Mouse (Mus musculus): ENCODE measurements around the gene Gm42417.

The Gm42417 gene

DNA sequence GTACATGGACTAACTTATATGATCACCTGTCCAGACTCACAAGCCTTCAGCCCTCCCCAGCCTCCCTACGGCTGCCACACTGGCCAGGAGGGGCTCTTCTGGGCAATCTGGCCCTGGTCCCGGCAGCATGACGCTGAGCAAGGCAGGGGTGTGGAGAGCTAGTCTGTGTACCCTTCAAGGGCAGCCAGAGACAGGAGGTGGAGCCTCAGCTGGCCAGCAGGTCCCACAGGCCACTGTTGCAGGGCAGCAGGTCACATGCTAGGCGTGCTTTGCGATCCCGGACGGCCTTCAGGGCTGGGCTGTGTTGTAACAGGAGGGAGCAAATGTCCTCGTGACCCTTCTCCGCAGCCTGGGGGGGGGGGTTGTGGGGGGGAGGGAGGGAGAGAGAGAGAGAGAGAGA is at the start of gene Gm42417:
TSS of gene Gm42417 (minus strand) at position 244 of the 400 bp plus-strand sequence.
- DNase-seq, result peak; percentile 94

DNA sequence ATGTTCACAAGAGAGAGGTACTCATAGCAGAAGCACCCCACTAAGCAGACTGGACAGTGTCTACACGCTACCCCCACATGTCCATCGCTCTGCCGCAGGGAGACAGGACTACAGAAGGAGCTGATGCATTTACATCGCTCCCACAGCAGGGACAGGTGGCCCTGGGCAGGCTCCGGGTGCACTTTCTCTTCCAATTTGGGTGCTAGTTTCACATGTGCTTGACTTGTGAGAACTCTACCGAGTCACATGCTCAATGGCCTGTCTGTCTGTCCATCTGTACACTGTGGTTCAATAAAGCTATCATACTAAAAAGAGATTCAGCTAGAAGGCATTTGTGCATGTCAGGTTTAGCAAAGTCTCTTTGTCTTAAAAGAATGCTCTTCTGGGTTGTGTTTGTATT is 48.6 kb upstream of the Gm42417 start:
- DNase-seq, result no peak

- no peak for DNase-seq
Measured at GRCm38 (mm10) chr1:36586288-36586687, 47.1 kb upstream of the Gm42417 start.

DNA sequence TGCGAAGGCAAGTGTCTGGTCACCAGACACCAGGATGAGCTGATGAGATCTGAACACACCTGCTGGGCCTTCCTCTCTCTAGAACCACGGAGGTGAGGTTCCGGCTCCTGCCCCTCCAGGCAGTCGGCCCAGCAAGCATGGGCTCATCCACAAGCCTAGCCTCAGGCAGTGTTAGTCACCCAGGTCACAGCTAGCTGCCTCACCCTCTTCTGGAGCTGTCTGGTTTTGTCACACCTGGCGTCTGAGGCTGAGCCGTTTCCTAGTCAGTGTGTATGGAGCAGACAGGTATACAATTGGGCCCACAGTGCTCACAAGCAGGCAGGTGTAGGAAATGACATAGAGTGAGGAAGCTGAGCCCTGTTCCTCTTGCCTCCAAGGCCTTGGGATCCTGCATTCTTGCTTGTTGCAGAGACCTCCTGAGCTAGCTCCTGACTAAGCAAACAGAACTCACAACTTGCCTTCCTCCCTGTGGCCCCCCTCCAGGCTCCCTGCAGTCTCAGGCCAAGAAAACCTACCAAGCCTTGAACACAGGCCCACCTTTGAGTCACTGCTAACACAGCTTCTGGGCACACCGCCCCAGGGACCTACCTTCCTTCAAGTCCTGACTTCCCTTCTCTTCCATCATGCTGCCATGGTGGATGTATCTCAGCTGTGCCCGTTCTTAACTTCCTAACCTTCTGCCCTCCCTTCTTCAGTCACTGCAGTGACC is 44.3 kb upstream of the Gm42417 start:
- DNase-seq, result no peak

GRCm38 (mm10) chr1:36582211-36582610 is 43.0 kb upstream of the Gm42417 start:
- DNase-seq, result no peak

- no peak for DNase-seq
Measured at GRCm38 (mm10) chr1:36581260-36581659, 42.0 kb upstream of the Gm42417 start.

DNA sequence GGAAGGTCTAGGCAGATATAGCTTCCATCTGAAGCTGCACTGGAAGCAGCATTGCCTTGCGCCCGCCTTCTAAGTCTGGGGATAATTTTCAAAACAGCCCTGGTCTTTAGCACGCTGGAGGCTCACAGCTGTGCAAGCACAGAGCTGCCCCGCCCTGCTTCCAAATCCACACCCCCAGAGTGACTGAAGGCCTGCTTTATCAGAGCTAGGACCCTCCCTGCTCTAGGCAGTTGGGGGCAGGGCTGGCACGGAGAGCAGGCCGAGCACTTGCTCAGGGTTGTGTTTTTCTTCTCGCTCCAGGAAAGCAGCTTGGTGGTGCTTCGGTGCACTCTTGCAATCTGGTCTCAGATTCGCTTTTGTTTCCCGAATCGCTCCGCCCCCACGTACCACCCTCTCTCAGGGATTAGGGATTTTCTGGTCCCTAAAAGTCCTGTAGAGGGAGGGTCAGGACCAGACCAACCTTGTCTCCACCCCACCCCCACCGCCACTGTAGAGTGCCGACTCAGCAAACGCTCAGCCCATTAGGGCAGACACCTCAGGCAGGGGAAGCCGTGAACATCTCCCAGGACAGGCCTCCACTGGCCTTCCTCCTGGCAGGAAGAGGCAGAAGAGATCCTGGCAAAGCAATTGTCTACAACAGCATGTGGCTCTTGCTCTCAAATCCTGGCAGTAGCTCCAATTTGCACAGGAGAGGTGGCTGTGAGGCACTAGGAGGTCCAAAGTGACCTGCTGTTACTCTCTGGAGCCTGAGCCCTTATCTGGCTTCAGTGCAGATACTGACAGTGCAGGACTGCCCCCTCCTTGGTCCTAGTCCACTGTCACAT is 41.4 kb upstream of the Gm42417 start:
- DNase-seq, result no peak

DNA sequence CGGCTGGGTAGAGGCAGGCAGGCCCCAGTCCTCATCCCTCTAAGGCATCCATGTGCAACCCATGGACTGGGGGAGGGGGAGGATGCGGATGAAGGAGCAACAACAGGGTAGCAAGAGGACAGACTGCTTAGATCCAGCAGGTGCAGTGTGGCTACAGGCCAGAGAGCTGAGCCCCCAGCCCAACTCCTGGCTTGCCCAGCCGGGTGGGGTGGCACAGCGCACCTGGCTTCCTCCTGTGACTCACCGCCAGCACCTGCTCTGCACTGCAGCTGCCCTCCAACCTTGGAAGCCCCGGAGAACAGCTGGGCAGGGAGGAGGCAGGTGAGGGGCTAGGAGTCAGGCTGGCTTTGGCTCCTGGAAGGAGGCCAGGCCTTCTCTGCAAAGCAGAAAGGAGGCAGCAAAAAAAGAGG is 40.8 kb upstream of the Gm42417 start:
- DNase-seq, result no peak

DNA sequence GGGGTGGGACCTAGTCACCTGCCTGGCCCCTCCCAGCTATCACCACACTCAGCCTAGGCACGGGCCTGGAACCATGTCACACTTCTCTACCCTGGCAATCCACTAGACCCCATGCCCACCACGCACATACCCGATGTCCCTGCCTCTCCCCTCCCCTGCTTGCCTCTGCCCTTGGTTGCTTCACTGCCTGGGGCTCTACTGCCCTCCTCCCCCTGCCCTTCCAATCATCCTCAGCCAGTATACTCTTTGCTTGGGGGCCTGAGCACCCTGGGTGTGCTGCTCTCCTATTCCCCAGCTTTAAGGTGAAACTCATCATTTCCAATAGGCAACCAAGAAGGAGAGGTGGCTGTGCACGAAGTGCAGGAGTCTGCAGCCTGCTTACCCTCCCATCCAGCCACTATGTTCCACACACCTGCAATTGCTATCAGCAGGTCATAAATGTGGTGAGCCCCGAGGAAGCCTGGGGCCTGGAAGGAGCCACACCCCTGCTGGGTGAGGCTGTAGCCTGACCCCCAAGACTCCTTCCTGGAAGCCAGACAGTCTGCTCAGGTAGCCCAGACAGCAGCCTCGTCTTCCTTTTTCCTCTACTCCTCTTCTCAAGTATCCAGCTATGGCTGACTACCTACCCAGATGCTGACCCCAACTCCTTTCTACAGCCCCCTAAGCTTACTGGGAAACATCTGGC is 37.9 kb upstream of the Gm42417 start:
- no peak for DNase-seq

DNA sequence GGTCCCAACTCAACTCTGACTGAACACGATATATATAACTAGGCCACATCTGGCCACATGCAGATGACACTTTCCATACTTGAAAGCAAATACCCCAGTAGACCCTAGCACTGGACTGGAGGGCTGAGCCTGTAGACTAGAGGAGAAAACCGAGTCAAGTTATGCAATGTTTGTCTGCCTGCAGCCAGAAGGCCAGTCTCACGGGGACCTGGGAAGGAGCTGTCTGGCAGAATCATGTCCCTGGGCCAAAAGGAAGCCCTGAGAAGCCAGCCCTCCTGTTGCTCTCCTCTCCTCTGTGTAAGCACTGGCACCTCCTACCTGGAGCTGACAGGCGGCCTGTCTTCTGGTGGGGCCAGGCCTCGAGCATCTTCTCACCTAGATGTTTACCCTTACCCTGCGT is 36.1 kb upstream of the Gm42417 start:
- DNase-seq, result no peak

GRCm38 (mm10) chr1:36574196-36574955 is 35.1 kb upstream of the Gm42417 start:
- no peak for DNase-seq

- DNase-seq, result no peak
Measured at GRCm38 (mm10) chr1:36573524-36573923, 34.3 kb upstream of the Gm42417 start.

- DNase-seq, result no peak
Measured at GRCm38 (mm10) chr1:36572709-36573108, 33.5 kb upstream of the Gm42417 start.

GRCm38 (mm10) chr1:36572140-36572700 is 33.0 kb upstream of the Gm42417 start:
- DNase-seq, result no peak

GRCm38 (mm10) chr1:36571627-36572026 is 32.4 kb upstream of the Gm42417 start:
- peak; percentile 85 for DNase-seq

- no peak for DNase-seq
Measured at GRCm38 (mm10) chr1:36570320-36570719, 31.1 kb upstream of the Gm42417 start.

- DNase-seq, result no peak
Measured at GRCm38 (mm10) chr1:36569694-36570276, 30.6 kb upstream of the Gm42417 start.

- no peak for DNase-seq
Measured at GRCm38 (mm10) chr1:36568776-36569175, 29.5 kb upstream of the Gm42417 start.

DNA sequence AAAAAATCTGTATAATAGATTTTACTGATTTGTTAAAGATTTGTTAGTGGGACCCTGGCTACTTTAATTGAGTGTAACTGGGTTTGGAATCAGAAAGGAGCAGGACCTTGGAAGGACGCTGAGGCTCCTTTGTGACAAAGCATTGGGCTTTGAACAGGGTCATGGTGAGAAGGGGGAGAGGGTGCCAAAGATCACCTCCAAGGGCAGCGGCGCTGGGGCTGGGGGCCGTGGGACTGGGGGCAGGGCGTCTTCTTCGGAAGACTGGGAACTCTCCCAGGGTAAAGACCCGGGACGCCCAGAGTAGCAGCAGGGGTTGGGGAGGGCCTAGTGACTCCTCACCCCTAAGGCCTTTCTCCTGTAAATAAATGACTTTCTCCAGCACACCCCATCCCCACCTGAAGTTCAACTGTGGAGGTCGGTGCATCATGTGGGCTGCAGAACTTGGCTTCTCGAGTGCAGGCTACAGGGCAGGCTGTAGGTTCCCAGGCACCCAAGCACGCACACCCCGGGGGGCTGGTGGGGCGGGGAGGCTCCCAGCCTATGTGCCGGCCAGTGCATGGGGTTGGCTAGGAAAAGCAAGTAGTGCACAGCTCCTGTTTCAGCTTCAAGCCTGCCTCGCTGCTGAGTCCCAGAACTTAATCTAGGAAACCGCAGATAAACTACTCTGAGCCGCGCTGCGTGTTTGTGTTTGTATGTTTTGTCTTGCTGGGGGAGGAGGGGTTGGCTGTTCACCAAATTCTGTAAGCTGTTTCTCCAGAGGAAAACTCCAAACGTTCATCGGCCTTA is 28.8 kb upstream of the Gm42417 start:
- DNase-seq, result no peak

DNA sequence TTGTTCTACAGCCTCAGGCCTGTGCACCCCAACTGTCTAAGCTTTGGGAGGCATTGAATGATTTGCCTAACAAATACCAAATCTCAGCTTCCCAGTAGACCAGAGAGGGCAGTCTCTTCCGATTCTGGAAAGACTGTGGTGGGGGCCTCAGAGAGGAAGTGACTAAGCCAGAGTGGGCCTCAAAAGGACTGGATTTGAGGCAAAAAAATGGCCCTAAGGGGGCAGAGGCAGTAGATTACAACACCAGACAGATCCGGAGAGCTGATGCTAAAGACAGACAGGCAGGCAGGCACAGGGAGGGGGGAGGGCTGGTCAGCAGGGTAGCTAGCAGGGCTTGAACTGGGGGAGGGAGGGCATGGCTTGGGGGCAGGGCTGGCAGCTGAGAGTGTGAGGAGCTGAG is 27.2 kb upstream of the Gm42417 start:
- no peak for DNase-seq

- peak; percentile 56 for DNase-seq
Measured at GRCm38 (mm10) chr1:36564101-36564500, 24.9 kb upstream of the Gm42417 start.
